Mouse (Mus musculus) heart, postnatal 10 days (tissue): Measurements from ENCODE around the gene Cyp2c54. TPM values are rescaled to one million over a fixed set of nuclear protein-coding genes. Genes with fewer than 3 reads are reported as not detected.
"Not testable (repeated sequence)": the region's sequence is repeated elsewhere in the genome, so short reads cannot be mapped to it uniquely, and the experiment has no call there.

Experiments
- DNase-seq, 2 experiments: peaks; one replicate each; pipeline ENCODE4 v3.0.0; 2021
- intact Hi-C: fragments of 180-260 bp; cut with DNase I; formaldehyde crosslinking; loops from one replicate; pipeline ENCODE4 v1.15.1; 2025
- total RNA-seq, 2 experiments: library from RNA; stranded (reverse); gene quantifications; 2 replicates each; pipeline ENCODE4 v1.2.3; 2021

Cyp2c54 gene
- not detected for total RNA-seq

GRCm38 (mm10) chr19:40073701-40074100 is at the start of gene Cyp2c54:
Cyp2c54 (minus strand) TSS chr19:40073827.
- intact Hi-C loops = no loop called here
- no peak for DNase-seq

- DNase-seq, intact Hi-C loops: not testable (repeated sequence)
Measured at GRCm38 (mm10) chr19:40119624-40120023, 46.0 kb upstream of the Cyp2c54 start.

- intact Hi-C loops = no loop called here
- no peak for DNase-seq
Measured at GRCm38 (mm10) chr19:40091111-40091510, 17.5 kb upstream of the Cyp2c54 start.

- DNase-seq, intact Hi-C loops: not testable (repeated sequence)
Measured at GRCm38 (mm10) chr19:40089421-40089820, 15.8 kb upstream of the Cyp2c54 start, which contains the start of gene Cyp2c50. Cyp2c50 (plus strand) TSS chr19:40089688.

DNA sequence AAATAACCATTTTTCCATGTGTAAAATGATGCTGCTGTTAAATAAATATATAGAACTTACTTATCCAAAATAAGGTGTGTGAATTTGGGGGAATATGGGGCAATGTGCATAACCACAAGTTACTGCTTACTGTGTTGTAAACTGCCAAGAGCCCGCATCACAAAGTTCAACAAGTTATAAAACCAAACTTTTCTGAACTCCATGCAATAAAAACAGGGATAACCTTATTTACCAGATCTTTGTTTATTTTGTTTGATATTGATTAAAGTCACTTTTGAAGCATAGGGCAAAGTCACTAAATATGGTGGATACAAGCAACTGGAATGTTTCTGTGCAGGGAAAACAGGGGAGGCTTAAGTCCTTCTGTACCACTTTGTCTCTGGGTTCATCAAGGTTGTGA is 14.8 kb upstream of the Cyp2c54 start:
- intact Hi-C loops = no loop called here
- no peak for DNase-seq

GRCm38 (mm10) chr19:39992140-39992539 is 81.5 kb downstream of the Cyp2c54 start, which contains the start of gene Cyp2c37:
Cyp2c37 (plus strand) TSS chr19:39992424.
- DNase-seq, intact Hi-C loops: not testable (repeated sequence)

GRCm38 (mm10) chr19:39989471-39989870 is 84.2 kb downstream of the Cyp2c54 start:
- DNase-seq = no peak
- intact Hi-C loops = no loop called here

Other genes starting within 250 kb of the Cyp2c54 start
- gene Cyp2c69, start 187.0 kb downstream of the Cyp2c54 start, total RNA-seq = not detected
- gene Cyp2c37, start 81.4 kb downstream of the Cyp2c54 start, total RNA-seq = not detected
- gene Cyp2c50, start 15.9 kb upstream of the Cyp2c54 start, total RNA-seq = not detected
- gene Cyp2c70, start 113.5 kb upstream of the Cyp2c54 start, total RNA-seq = under 1 TPM; 0.35 to 0.69 TPM
- gene Pdlim1, start 198.0 kb upstream of the Cyp2c54 start, total RNA-seq = 100 to 1,000 TPM; 235 to 249 TPM